Mouse (Mus musculus) MEL-GATA-1-ER (cell line): ENCODE data around the gene Vmn2r96.
A peak's percentile ranks its signal among the peaks of the same experiment; 100 is the strongest.
"Not testable (repeated sequence)": the region's sequence is repeated elsewhere in the genome, so short reads cannot be mapped to it uniquely, and the experiment has no call there.

Experiments used
- DNase-seq: peaks from one replicate; pipeline ENCODE4 v3.0.0-alpha.2; 2012; ENCODE audit warnings: low read depth; ENCODE audit errors: extremely low read depth

Gene Vmn2r96

GRCm38 (mm10) chr17:18572851-18573250, at the start of gene Vmn2r96:
Vmn2r96 (plus strand) TSS chr17:18573151.
- DNase-seq = not testable (repeated sequence)

DNA sequence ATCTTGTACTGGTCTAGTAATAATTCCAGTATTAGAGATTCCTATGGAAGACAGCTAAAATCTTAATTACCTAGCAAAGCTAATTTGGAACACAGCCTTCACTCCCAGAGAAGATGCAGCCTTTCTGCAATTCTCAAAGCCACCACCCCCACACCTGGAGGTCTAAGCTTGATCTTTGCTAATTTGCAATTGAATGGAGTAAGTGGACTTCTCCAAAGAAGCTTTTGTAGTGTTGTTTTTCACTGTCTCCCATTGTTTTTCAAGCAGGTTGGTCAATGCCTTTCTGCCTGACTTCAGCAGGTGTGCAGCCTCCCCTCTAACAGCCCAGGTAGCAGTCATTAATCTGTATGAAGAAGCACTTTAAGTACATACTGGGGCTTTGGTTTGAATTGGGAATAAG, 49.6 kb upstream of the Vmn2r96 start:
- no peak for DNase-seq

- no peak for DNase-seq
Observed at GRCm38 (mm10) chr17:18523991-18524390, 49.0 kb upstream of the Vmn2r96 start.

- DNase-seq = peak; percentile 95
Observed at GRCm38 (mm10) chr17:18558212-18559158, 14.5 kb upstream of the Vmn2r96 start.

- not testable (repeated sequence) for DNase-seq
Observed at GRCm38 (mm10) chr17:18566186-18566585, 6.8 kb upstream of the Vmn2r96 start.

DNA sequence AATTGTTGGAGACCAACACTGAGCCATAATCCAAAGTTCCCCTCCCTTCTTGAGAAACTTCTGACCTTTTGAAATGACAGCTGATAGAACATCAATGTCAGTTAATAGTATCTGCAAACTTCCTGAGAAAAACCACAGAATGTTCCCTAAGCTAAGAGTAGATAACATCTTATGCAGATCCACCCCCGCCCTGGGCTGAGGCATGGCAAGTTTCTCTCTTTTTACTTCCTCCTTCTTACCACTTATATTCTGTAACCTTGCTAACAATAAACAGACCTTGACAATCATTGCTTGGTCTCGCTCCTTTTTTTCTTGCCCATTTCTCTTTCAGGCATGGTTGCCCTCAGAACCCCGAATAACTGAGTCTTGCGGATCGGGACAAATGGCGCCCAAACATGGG, 42.2 kb downstream of the Vmn2r96 start:
- DNase-seq = peak; percentile 44

GRCm38 (mm10) chr17:18626532-18626931, 53.6 kb downstream of the Vmn2r96 start:
- no peak for DNase-seq
